Mouse (Mus musculus): ENCODE measurements around the gene Brinp1. TPM values are rescaled to one million over a fixed set of nuclear protein-coding genes. Genes with fewer than 3 reads are reported as not detected.
"Not testable (repeated sequence)": the region's sequence is repeated elsewhere in the genome, so short reads cannot be mapped to it uniquely, and the experiment has no call there.

The Brinp1 gene
- total RNA-seq, 1 experiment from 2014 or later = not detected

GRCm38 (mm10) chr4:68864668-68865067 is 89.5 kb downstream of the Brinp1 start:
- ATAC-seq (replicated peaks in 1 of 2; ENCODE audit: insufficient read depth in 1 of 2, low FRiP score in 2 of 2, low TSS enrichment in 1 of 2, low read depth in 1 of 2, poor library complexity in 2 of 2, severe bottlenecking in 2 of 2) = no peak

GRCm38 (mm10) chr4:68856868-68857267 is 97.3 kb downstream of the Brinp1 start:
- ATAC-seq (replicated peaks in 1 of 2; ENCODE audit: insufficient read depth in 1 of 2, low FRiP score in 2 of 2, low TSS enrichment in 1 of 2, low read depth in 1 of 2, poor library complexity in 2 of 2, severe bottlenecking in 2 of 2) = no peak

- ATAC-seq (replicated peaks in 1 of 2; ENCODE audit: insufficient read depth in 1 of 2, low FRiP score in 2 of 2, low TSS enrichment in 1 of 2, low read depth in 1 of 2, poor library complexity in 2 of 2, severe bottlenecking in 2 of 2) = no peak
Observed at GRCm38 (mm10) chr4:68849671-68850070, 104.5 kb downstream of the Brinp1 start.

GRCm38 (mm10) chr4:68846976-68847375 is 107.2 kb downstream of the Brinp1 start:
- ATAC-seq (replicated peaks in 1 of 2; ENCODE audit: insufficient read depth in 1 of 2, low FRiP score in 2 of 2, low TSS enrichment in 1 of 2, low read depth in 1 of 2, poor library complexity in 2 of 2, severe bottlenecking in 2 of 2) = no peak

GRCm38 (mm10) chr4:68845964-68846363 is 108.2 kb downstream of the Brinp1 start:
- ATAC-seq (replicated peaks in 1 of 2; ENCODE audit: insufficient read depth in 1 of 2, low FRiP score in 2 of 2, low TSS enrichment in 1 of 2, low read depth in 1 of 2, poor library complexity in 2 of 2, severe bottlenecking in 2 of 2) = no peak

- ATAC-seq (replicated peaks in 1 of 2; ENCODE audit: insufficient read depth in 1 of 2, low FRiP score in 2 of 2, low TSS enrichment in 1 of 2, low read depth in 1 of 2, poor library complexity in 2 of 2, severe bottlenecking in 2 of 2) = not testable (repeated sequence)
Observed at GRCm38 (mm10) chr4:68813997-68814396, 140.2 kb downstream of the Brinp1 start.

GRCm38 (mm10) chr4:68806502-68806901 is 147.7 kb downstream of the Brinp1 start:
- no peak for ATAC-seq (replicated peaks in 1 of 2; ENCODE audit: insufficient read depth in 1 of 2, low FRiP score in 2 of 2, low TSS enrichment in 1 of 2, low read depth in 1 of 2, poor library complexity in 2 of 2, severe bottlenecking in 2 of 2)

- ATAC-seq (replicated peaks in 1 of 2; ENCODE audit: insufficient read depth in 1 of 2, low FRiP score in 2 of 2, low TSS enrichment in 1 of 2, low read depth in 1 of 2, poor library complexity in 2 of 2, severe bottlenecking in 2 of 2) = no peak
Observed at GRCm38 (mm10) chr4:68801923-68802855, 152.0 kb downstream of the Brinp1 start.

GRCm38 (mm10) chr4:68790003-68790402 is 164.2 kb downstream of the Brinp1 start:
- ATAC-seq (replicated peaks in 1 of 2; ENCODE audit: insufficient read depth in 1 of 2, low FRiP score in 2 of 2, low TSS enrichment in 1 of 2, low read depth in 1 of 2, poor library complexity in 2 of 2, severe bottlenecking in 2 of 2) = no peak

GRCm38 (mm10) chr4:68788477-68788999 is 165.7 kb downstream of the Brinp1 start:
- no peak for ATAC-seq (replicated peaks in 1 of 2; ENCODE audit: insufficient read depth in 1 of 2, low FRiP score in 2 of 2, low TSS enrichment in 1 of 2, low read depth in 1 of 2, poor library complexity in 2 of 2, severe bottlenecking in 2 of 2)

- ATAC-seq (replicated peaks in 1 of 2; ENCODE audit: insufficient read depth in 1 of 2, low FRiP score in 2 of 2, low TSS enrichment in 1 of 2, low read depth in 1 of 2, poor library complexity in 2 of 2, severe bottlenecking in 2 of 2) = no peak
Observed at GRCm38 (mm10) chr4:68787642-68788041, 166.6 kb downstream of the Brinp1 start.

- ATAC-seq (replicated peaks in 1 of 2; ENCODE audit: insufficient read depth in 1 of 2, low FRiP score in 2 of 2, low TSS enrichment in 1 of 2, low read depth in 1 of 2, poor library complexity in 2 of 2, severe bottlenecking in 2 of 2) = no peak
Observed at GRCm38 (mm10) chr4:68768256-68768655, 185.9 kb downstream of the Brinp1 start.

- no peak for ATAC-seq (replicated peaks in 1 of 2; ENCODE audit: insufficient read depth in 1 of 2, low FRiP score in 2 of 2, low TSS enrichment in 1 of 2, low read depth in 1 of 2, poor library complexity in 2 of 2, severe bottlenecking in 2 of 2)
Observed at GRCm38 (mm10) chr4:68767393-68767792, 186.8 kb downstream of the Brinp1 start.

- ATAC-seq (replicated peaks in 1 of 2; ENCODE audit: insufficient read depth in 1 of 2, low FRiP score in 2 of 2, low TSS enrichment in 1 of 2, low read depth in 1 of 2, poor library complexity in 2 of 2, severe bottlenecking in 2 of 2) = no peak
Observed at GRCm38 (mm10) chr4:68765772-68766573, 188.2 kb downstream of the Brinp1 start.

GRCm38 (mm10) chr4:68764937-68765336 is 189.3 kb downstream of the Brinp1 start:
- ATAC-seq (replicated peaks in 1 of 2; ENCODE audit: insufficient read depth in 1 of 2, low FRiP score in 2 of 2, low TSS enrichment in 1 of 2, low read depth in 1 of 2, poor library complexity in 2 of 2, severe bottlenecking in 2 of 2) = no peak

GRCm38 (mm10) chr4:68720983-68721382 is 233.2 kb downstream of the Brinp1 start:
- no peak for ATAC-seq (replicated peaks in 1 of 2; ENCODE audit: insufficient read depth in 1 of 2, low FRiP score in 2 of 2, low TSS enrichment in 1 of 2, low read depth in 1 of 2, poor library complexity in 2 of 2, severe bottlenecking in 2 of 2)
